Mouse (Mus musculus) lung, embryonic 16.5 days (tissue): ENCODE measurements around the gene Vwce. TPM values are rescaled to one million over a fixed set of nuclear protein-coding genes. Genes with fewer than 3 reads are reported as not detected.

ENCODE experiments used
- ATAC-seq: fragments of 200-750 bp; cut with Nextera tagmentation; 2 replicates; pipeline ENCODE4 v1.8.0; 2017; ENCODE audit warnings: low read depth, mild to moderate bottlenecking, moderate library complexity
- H3K27ac ChIP-seq: fragments of 300-500 bp; sonication (generic); 2 replicates; pipeline ENCODE4 v1.5.1; 2014; ENCODE audit warnings: mild to moderate bottlenecking, control low read depth, low read length
- H3K27me3 ChIP-seq: fragments of 300-500 bp; sonication (generic); 2 replicates; pipeline ENCODE4 v1.6.1; 2014; ENCODE audit warnings: low read depth, low read length, mixed read lengths; ENCODE audit not compliant: control insufficient read depth, insufficient read depth
- H3K36me3 ChIP-seq: fragments of 300-500 bp; sonication (generic); 2 replicates; pipeline ENCODE4 v1.6.1; 2014; ENCODE audit warnings: low read length; ENCODE audit not compliant: control insufficient read depth, insufficient read depth
- H3K4me1 ChIP-seq: fragments of 300-500 bp; sonication (generic); replicated peaks from 2 replicates; pipeline ENCODE4 v1.6.1; 2014; ENCODE audit warnings: low read length, mixed read lengths; ENCODE audit not compliant: control insufficient read depth, insufficient read depth
- H3K4me2 ChIP-seq: fragments of 300-500 bp; sonication (generic); 2 replicates; pipeline ENCODE4 v1.6.1; 2014; ENCODE audit warnings: low read depth, low read length, control low read depth
- H3K4me3 ChIP-seq: fragments of 300-500 bp; sonication (generic); 2 replicates; pipeline ENCODE4 v1.5.1; 2014; ENCODE audit warnings: mild to moderate bottlenecking, low read length, control low read depth
- H3K9ac ChIP-seq: fragments of 300-500 bp; sonication (generic); 2 replicates; pipeline ENCODE4 v1.6.1; 2014; ENCODE audit warnings: low read length, control low read depth
- H3K9me3 ChIP-seq: fragments of 300-500 bp; sonication (generic); 2 replicates; pipeline ENCODE4 v1.6.1; 2016; ENCODE audit warnings: low read length; ENCODE audit not compliant: control insufficient read depth
- WGBS: fragments of 180-500 bp; shearing (Covaris S2); extraction: QIAGEN DNeasy Blood & Tissue Kit; methylation state at CpG from one replicate; pipeline ENCODE4 v1.1.7; 2014; 5-methylcytosine and 5-hydroxymethylcytosine counted together
- polyA plus RNA-seq: library from polyadenylated mRNA; unstranded; fragments of >200 nt; fragmentation: Nextera tagmentation; extraction: Ambion mirVana; gene quantifications from 2 replicates; pipeline ENCODE4 v1.2.1, GENCODE M21; 2015

Gene Vwce
- polyA plus RNA-seq, 1 experiment from 2014 or later = 0.88 TPM

GRCm38 (mm10) chr19:10637840-10638239 is 3.8 kb downstream of the Vwce start:
- no peak for ATAC-seq
- Histone ChIP-seq H3K9me3 (no peaks in the 10 kb centered on the region), H3K27ac (no peak overlapping the region), H3K9ac (no peak overlapping the region), H3K4me3 (no peak overlapping the region), H3K4me2 (no peak overlapping the region), H3K36me3 (no peaks in the 10 kb centered on the region), H3K27me3 (no peaks in the 10 kb centered on the region; the same call in 1 of the 2 replicates), H3K4me1 (peaks cover 13% of the 10 kb centered on the region; the same call in 1 of the 2 replicates)
- 27% methylated on average over 7 of the region's 7 CpGs for WGBS

GRCm38 (mm10) chr19:10640080-10640479 is 6.1 kb downstream of the Vwce start:
- Histone ChIP-seq H3K4me3 (no peak overlapping the region), H3K27me3 (no peaks in the 10 kb centered on the region; the same call in 1 of the 2 replicates), H3K27ac (no peak overlapping the region), H3K4me1 (peaks cover 4% of the 10 kb centered on the region; the same call in 1 of the 2 replicates), H3K36me3 (no peaks in the 10 kb centered on the region), H3K9me3 (no peaks in the 10 kb centered on the region), H3K9ac (no peak overlapping the region), H3K4me2 (no peak overlapping the region)
- ATAC-seq = no peak
- WGBS = 5% methylated on average over 5 of the region's 5 CpGs

GRCm38 (mm10) chr19:10640589-10641378 is 6.8 kb downstream of the Vwce start:
- no peaks in the 10 kb centered on the region for H3K27me3 ChIP-seq
- H3K4me1 ChIP-seq = no peaks in the 10 kb centered on the region
- H3K4me2 ChIP-seq = no peak overlapping the region
- H3K36me3 ChIP-seq = no peaks in the 10 kb centered on the region
- no peaks in the 10 kb centered on the region for H3K9me3 ChIP-seq
- H3K4me3 ChIP-seq = no peak overlapping the region
- no peak for ATAC-seq
- H3K9ac ChIP-seq = no peak overlapping the region
- no peak overlapping the region for H3K27ac ChIP-seq
- WGBS = 42% methylated on average over 13 of the region's 13 CpGs

GRCm38 (mm10) chr19:10645616-10646015 is 11.6 kb downstream of the Vwce start:
- H3K27ac ChIP-seq = no peak overlapping the region
- H3K36me3 ChIP-seq = no peaks in the 10 kb centered on the region
- H3K4me2 ChIP-seq = no peak overlapping the region
- 86% methylated on average over 2 of the region's 2 CpGs for WGBS
- H3K4me1 ChIP-seq = no peaks in the 10 kb centered on the region
- H3K9me3 ChIP-seq = no peaks in the 10 kb centered on the region
- H3K4me3 ChIP-seq = no peak overlapping the region
- no peaks in the 10 kb centered on the region for H3K27me3 ChIP-seq
- no peak for ATAC-seq
- H3K9ac ChIP-seq = no peak overlapping the region

- Histone ChIP-seq H3K9me3 (no peaks in the 10 kb centered on the region), H3K4me2 (no peak overlapping the region), H3K27ac (no peak overlapping the region), H3K4me1 (no peaks in the 10 kb centered on the region), H3K27me3 (no peaks in the 10 kb centered on the region), H3K9ac (no peak overlapping the region), H3K4me3 (no peak overlapping the region), H3K36me3 (no peaks in the 10 kb centered on the region)
- ATAC-seq = no peak
- 63% methylated on average over 8 of the region's 8 CpGs for WGBS
These were observed 14.1 kb downstream of the Vwce start for GRCm38 (mm10) chr19:10648156-10648555.

GRCm38 (mm10) chr19:10656058-10656457 is 22.0 kb downstream of the Vwce start:
- Histone ChIP-seq H3K27me3 (no peaks in the 10 kb centered on the region), H3K4me1 (no peaks in the 10 kb centered on the region), H3K4me3 (no peak overlapping the region), H3K27ac (no peak overlapping the region), H3K9me3 (no peaks in the 10 kb centered on the region), H3K9ac (no peak overlapping the region), H3K4me2 (no peak overlapping the region), H3K36me3 (no peaks in the 10 kb centered on the region)
- ATAC-seq = no peak
- 54% methylated on average over 3 of the region's 3 CpGs for WGBS

GRCm38 (mm10) chr19:10657742-10658141 is 23.7 kb downstream of the Vwce start:
- 47% methylated on average over 5 of the region's 5 CpGs for WGBS

GRCm38 (mm10) chr19:10658406-10658805 is 24.4 kb downstream of the Vwce start:
- no peaks in the 10 kb centered on the region for H3K36me3 ChIP-seq
- H3K27ac ChIP-seq = no peak overlapping the region
- H3K4me3 ChIP-seq = no peak overlapping the region
- WGBS = 52% methylated on average over 2 of the region's 2 CpGs
- H3K9ac ChIP-seq = no peak overlapping the region
- no peaks in the 10 kb centered on the region for H3K27me3 ChIP-seq
- no peak for ATAC-seq
- H3K4me1 ChIP-seq = no peaks in the 10 kb centered on the region
- no peak overlapping the region for H3K4me2 ChIP-seq
- H3K9me3 ChIP-seq = no peaks in the 10 kb centered on the region

More at GRCm38 (mm10) chr19:10657742-10658141, 23.7 kb downstream of the Vwce start:
- H3K4me2 ChIP-seq = no peak overlapping the region
- no peaks in the 10 kb centered on the region for H3K27me3 ChIP-seq
- H3K4me3 ChIP-seq = no peak overlapping the region
- H3K9ac ChIP-seq = no peak overlapping the region
- no peaks in the 10 kb centered on the region for H3K36me3 ChIP-seq
- ATAC-seq = no peak
- no peaks in the 10 kb centered on the region for H3K9me3 ChIP-seq
- H3K27ac ChIP-seq = no peak overlapping the region
- no peaks in the 10 kb centered on the region for H3K4me1 ChIP-seq

GRCm38 (mm10) chr19:10661373-10661772 is 27.4 kb downstream of the Vwce start:
- Histone ChIP-seq H3K4me3 (no peak overlapping the region), H3K27me3 (no peaks in the 10 kb centered on the region), H3K9me3 (no peaks in the 10 kb centered on the region), H3K4me1 (no peaks in the 10 kb centered on the region), H3K9ac (no peak overlapping the region), H3K4me2 (no peak overlapping the region), H3K36me3 (no peaks in the 10 kb centered on the region), H3K27ac (no peak overlapping the region)
- 64% methylated on average over 5 of the region's 5 CpGs for WGBS
- ATAC-seq = no peak
